Mouse (Mus musculus) B cell, adult (primary cell): ENCODE results near the gene Mettl3. TPM values are rescaled to one million over a fixed set of nuclear protein-coding genes. Genes with fewer than 3 reads are reported as not detected.

Source experiments
- total RNA-seq: library from RNA; stranded (reverse); gene quantifications from 4 replicates; pipeline ENCODE4 v1.2.4, GENCODE M21; 2023; ENCODE audit not compliant: inconsistent age

Mettl3 gene
- 63.1 to 65.7 TPM (median 64.2 TPM) in 4 replicates for total RNA-seq

DNA sequence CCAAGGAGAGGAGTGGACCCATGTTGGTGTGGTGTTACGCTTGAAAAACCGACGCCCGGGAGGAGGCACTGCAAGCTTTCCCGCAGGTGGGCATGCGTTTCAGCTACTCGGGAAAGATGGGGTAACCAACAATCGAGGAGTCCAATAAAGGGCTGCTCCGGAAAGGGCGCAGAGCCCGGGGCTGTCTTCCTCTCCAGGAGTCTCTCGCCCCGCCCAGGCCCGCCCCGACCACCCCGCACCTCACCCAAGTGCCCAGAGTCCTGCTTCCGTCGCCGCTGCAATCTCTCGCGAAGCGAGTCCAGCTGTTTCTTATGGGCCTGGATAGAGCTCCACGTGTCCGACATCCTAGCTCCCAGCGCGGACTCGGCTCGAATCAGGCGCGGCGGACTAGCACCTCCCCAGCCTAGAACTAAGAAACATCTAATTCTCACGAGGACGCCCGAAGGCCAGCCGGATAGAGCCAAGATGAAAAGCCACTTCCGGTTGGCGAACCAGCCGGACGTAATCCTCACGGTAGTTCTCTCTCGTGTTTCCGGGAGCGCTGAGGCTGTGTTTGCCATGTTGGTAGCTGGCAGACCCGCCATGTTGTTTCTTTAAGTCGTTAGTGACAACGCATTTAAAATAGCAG is at the start of gene Mettl3:
Mettl3 (minus strand) TSS at position 485 of the 628 bp plus-strand sequence.

DNA sequence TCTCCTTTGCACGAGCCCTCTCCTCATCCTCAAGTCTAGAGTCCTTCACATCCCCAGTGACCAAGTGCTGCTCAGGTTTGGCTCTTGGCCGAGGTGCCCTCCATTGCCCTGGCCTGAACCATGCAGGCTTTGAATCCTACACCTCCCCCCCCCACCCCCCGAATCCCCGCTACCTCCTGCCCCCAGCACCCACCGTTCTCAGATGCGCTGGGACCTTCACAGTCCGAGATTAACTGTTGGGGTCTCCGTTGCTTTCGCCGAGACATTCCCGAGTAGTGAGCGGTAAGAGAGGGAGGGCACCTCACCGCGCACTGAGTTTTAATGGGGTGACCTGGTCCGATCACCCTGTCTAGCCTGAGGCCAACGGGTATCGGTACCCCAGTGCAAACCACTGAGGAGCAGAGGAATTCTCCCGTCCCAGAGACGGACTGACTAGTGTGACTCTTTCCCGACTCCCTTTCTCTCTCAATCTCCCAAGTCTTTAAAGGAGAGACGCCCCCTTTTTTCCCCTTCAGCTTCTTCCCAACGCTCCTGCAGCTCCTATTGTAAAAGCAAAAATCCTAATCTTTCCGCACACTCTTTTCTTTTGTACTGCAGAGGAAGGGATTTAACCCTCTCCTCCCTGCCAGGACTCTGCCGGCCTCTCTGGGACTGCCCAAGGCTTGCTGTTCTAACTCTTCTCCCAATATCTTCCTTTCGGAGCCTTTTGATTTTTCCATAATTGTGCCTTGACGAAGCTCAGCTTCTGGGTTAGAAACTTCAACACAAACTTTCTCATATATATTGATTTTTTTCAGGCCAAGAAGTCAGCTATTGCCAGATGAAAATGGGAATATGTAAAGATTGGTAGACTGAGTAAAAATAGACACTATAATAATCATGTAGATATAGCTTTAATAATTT is 23.2 kb upstream of the Mettl3 start, which contains the start of gene Sall2:
Sall2 (minus strand) TSS at position 853 of the 903 bp plus-strand sequence.

DNA sequence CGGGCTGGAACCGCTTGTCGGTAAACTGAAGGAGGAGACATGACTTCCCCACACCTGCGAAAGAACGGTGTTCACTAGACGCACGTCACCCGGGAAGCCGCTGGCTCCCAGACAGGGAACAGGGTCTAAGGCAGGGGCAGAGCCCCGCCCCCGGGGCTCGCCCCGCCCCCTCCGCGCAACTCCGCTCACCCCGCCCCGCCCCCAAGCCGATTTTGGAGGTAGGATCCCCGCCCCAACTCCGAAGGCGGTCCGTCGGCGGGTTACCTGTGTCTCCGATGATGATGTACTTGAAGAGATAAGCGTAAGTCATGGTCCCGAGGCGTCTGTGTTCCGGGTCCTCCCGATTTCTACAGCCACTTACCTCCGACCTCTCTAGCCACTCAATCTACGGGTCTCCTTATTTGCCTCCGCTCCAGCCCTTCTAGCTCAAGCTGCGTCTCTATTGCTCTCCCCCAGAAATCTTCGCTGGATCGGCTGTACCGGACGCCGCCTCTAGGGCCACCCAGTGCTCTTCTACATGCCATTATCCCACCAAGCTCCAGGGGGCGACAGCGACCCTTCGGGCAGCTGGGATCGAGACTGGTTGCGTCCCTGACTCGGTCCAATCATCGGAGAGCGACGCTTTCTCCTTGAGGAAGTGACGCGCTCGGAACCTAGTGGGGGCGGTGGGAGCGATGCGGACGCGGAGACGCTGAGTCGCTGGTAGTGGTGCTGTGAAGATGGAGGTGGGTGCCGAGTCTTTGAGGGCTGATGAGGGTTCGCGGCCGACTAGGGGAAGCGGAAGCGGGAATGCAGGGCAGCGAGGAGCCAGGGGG is 25.8 kb downstream of the Mettl3 start, which contains the start of the genes Tox4 and Rab2b:
Tox4 (plus strand) TSS at position 215 of the 815 bp plus-strand sequence.
Rab2b (minus strand) TSS at position 614 of the 815 bp plus-strand sequence.

DNA sequence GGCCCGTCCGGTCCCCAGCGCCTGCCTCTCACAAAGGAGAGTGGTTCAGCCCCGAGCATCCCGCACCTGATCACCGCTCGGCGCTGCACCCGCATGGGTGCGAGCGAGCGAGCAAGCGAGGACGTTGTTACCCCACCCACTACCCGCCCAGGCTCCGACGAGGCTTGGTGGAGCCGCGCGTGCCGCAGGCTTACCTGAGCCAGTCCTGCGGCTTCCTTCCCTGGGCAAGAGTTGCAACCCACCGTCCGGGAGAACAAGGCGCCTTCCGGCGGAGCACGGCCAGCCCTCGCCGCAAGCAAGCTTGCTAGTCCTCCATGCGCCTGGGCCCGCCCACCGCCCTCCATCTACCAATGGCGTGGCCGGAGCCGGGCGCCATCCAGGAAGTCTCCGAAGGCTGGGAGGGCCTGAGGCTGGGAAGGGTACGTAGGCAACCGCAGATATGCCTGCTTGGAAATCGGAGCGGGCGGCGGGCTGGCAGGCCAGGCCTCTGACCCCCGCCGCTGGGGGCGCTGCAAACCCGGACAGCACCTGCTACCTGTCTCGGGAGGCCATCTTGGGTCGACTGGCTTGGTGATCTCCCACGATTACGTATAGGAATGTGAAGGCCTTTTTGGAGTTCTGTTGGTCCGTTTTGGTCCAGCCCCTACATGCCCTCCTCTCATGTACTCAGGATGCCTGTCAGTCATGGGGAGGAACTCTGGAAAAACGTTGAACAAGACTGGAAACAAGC is 47.3 kb downstream of the Mettl3 start, which contains the start of gene Chd8:
Chd8 (minus strand) TSS at position 297 of the 730 bp plus-strand sequence.

Other genes with a start within 250 kb of the Mettl3 start
- 384 to 438 TPM (median 406 TPM) in 4 replicates for gene Hnrnpc, start 201.1 kb downstream of the Mettl3 start, total RNA-seq
- gene Rpgrip1, start 194.4 kb downstream of the Mettl3 start, total RNA-seq, result 29.6 to 42.1 TPM (median 32.4 TPM) in 4 replicates
- 73.4 to 77.5 TPM (median 74.6 TPM) in 4 replicates for gene Supt16, start 107.7 kb downstream of the Mettl3 start, total RNA-seq
- gene Chd8, start 47.3 kb downstream of the Mettl3 start, total RNA-seq, result 287 to 302 TPM (median 291 TPM) in 4 replicates
- 107 to 135 TPM (median 120 TPM) in 4 replicates for gene Tox4, start 26.0 kb downstream of the Mettl3 start, total RNA-seq
- gene Rab2b, start 25.6 kb downstream of the Mettl3 start, total RNA-seq, result 18.0 to 20.2 TPM (median 19.3 TPM) in 4 replicates
- 0.13 to 0.21 TPM (median 0.20 TPM) in 4 replicates for gene Sall2, start 23.6 kb upstream of the Mettl3 start, total RNA-seq
- not detected in 4 replicates for gene Olfr1513, start 51.3 kb upstream of the Mettl3 start, total RNA-seq
- not detected in 4 replicates for gene Olfr1512, start 74.0 kb upstream of the Mettl3 start, total RNA-seq
- not detected in 4 replicates for gene Olfr1511, start 92.3 kb upstream of the Mettl3 start, total RNA-seq
- not detected in 4 replicates for gene Olfr1510, start 109.2 kb upstream of the Mettl3 start, total RNA-seq
- not detected in 4 replicates for gene Olfr1509, start 137.9 kb upstream of the Mettl3 start, total RNA-seq
- gene Olfr1508, start 162.4 kb upstream of the Mettl3 start, total RNA-seq, result not detected in 4 replicates
- not detected in 4 replicates for gene Olfr1507, start 190.6 kb upstream of the Mettl3 start, total RNA-seq